8 mouse cellular contexts compared by ENCODE assay signal in genomic region chr5:137502667-137503110, GRCm38 (mm10). TPM values are rescaled to one million over a fixed set of nuclear protein-coding genes. Genes with fewer than 3 reads are reported as not detected.
DNase-seq lines count a peak whose midpoint lies in the region; ATAC-seq and TF ChIP-seq lines count a peak whose summit lies in the region.

No protein-coding gene starts in this region.

- no peaks in the 10 kb centered on the region for H3K27me3 ChIP-seq in heart, adult 2 months (ENCODE audit: control insufficient read depth, insufficient read depth, low read length)
- no peaks in the 10 kb centered on the region for H3K27me3 ChIP-seq in embryonic facial prominence, embryonic 14.5 days (replicated peaks; ENCODE audit: control insufficient read depth, insufficient read depth, low read length)
- H3K27me3 ChIP-seq in stomach, embryonic 14.5 days (ENCODE audit: control insufficient read depth, insufficient read depth, low read length), result no peaks in the 10 kb centered on the region

- H3K4me2 ChIP-seq in embryonic facial prominence, embryonic 14.5 days (ENCODE audit: low read depth, low read length), result peak overlapping the region; percentile 73
- H3K4me2 ChIP-seq in stomach, embryonic 14.5 days (replicated peaks; ENCODE audit: low read depth, low read length), result peak overlapping the region; percentile 64

- peak; percentile 100; the same call in 1 of the 2 replicates for TF ChIP-seq CTCF in heart, adult 2 months (IDR thresholded peaks at IDR 0.05)

- peak overlapping the region; percentile 65 for H3K9ac ChIP-seq in heart, adult 2 months (ENCODE audit: low read depth, low read length)
- H3K9ac ChIP-seq in embryonic facial prominence, embryonic 14.5 days (ENCODE audit: low read depth, low read length), result peak overlapping the region; percentile 75
- peak overlapping the region; percentile 52 for H3K9ac ChIP-seq in stomach, embryonic 14.5 days (replicated peaks; ENCODE audit: low read depth, low read length)

- DNase-seq in heart, adult 2 months, result no peak
- no peak for DNase-seq in heart, adult 11 months
- DNase-seq in ZHBTc4 (ENCODE audit: low read depth, low spot score), result peak; percentile 96
- peak; percentile 96 for DNase-seq in embryonic facial prominence, embryonic 14.5 days (ENCODE audit: low spot score)
- DNase-seq in heart, postnatal 10 days, result peak; percentile 92
- DNase-seq in left cerebral cortex, postnatal 25 days (ENCODE audit: low spot score in 2 of 2), result peak; percentile 69 to 76

- 0 out of 2 replicates have a peak, but pooled peaks have one; percentile 59 for TF ChIP-seq EP300 in heart, adult 2 months (IDR thresholded peaks at IDR 0.05; ENCODE audit: insufficient read depth, low read depth, low read length)

- no peaks in the 10 kb centered on the region for H3K9me3 ChIP-seq in embryonic facial prominence, embryonic 14.5 days (ENCODE audit: control insufficient read depth, low read length)
- no peaks in the 10 kb centered on the region for H3K9me3 ChIP-seq in stomach, embryonic 14.5 days (ENCODE audit: control insufficient read depth, low read depth, low read length)

- peak; percentile 55 for TF ChIP-seq POLR2A in heart, adult 2 months (IDR thresholded peaks at IDR 0.05; ENCODE audit: insufficient read depth, low read depth, low read length)

- H3K4me3 ChIP-seq in heart, adult 2 months, result peak overlapping the region; percentile 74
- H3K4me3 ChIP-seq in embryonic facial prominence, embryonic 14.5 days (ENCODE audit: low read depth, low read length), result peak overlapping the region; percentile 58
- H3K4me3 ChIP-seq in stomach, embryonic 14.5 days (ENCODE audit: low read depth, low read length), result peak overlapping the region; percentile 63

- peaks cover 2% of the 10 kb centered on the region; the same call in 1 of the 2 replicates for H3K36me3 ChIP-seq in heart, adult 2 months (ENCODE audit: control insufficient read depth, insufficient read depth, low read length)
- H3K36me3 ChIP-seq in embryonic facial prominence, embryonic 14.5 days (ENCODE audit: control insufficient read depth, insufficient read depth, low read length), result no peaks in the 10 kb centered on the region
- H3K36me3 ChIP-seq in stomach, embryonic 14.5 days (ENCODE audit: control insufficient read depth, insufficient read depth, low read length), result peaks cover 2% of the 10 kb centered on the region; the same call in 1 of the 2 replicates

- H3K27ac ChIP-seq in heart, adult 2 months, result peak overlapping the region; percentile 85
- H3K27ac ChIP-seq in embryonic facial prominence, embryonic 14.5 days (replicated peaks; ENCODE audit: low read depth, low read length), result peak overlapping the region; percentile 97
- H3K27ac ChIP-seq in stomach, embryonic 14.5 days (ENCODE audit: low read length), result peak overlapping the region; percentile 86

- 0% methylated on average over 29 of the region's 30 CpGs for WGBS in heart, adult 2 months
- under 1% methylated on average over 23 of the region's 30 CpGs for WGBS in embryonic facial prominence, embryonic 14.5 days
- under 1% methylated on average over 28 of the region's 30 CpGs for WGBS in stomach, embryonic 14.5 days

- ATAC-seq in embryonic facial prominence, embryonic 14.5 days (ENCODE audit: low read depth), result peak; percentile 86
- peak; percentile 87 for ATAC-seq in megakaryocyte-erythroid progenitor cell, adult 5-6 weeks (replicated peaks; ENCODE audit: low FRiP score, low TSS enrichment, poor library complexity, severe bottlenecking)
- ATAC-seq in stomach, embryonic 14.5 days (ENCODE audit: insufficient number of reproducible peaks, insufficient read depth, low FRiP score, low read depth), result peak; percentile 86

- intact Hi-C loops in heart, adult 2 months (cut with DNase I), result loop anchor here (1.0 to 10.0 kb wide), 5 partner anchors 28 to 652 kb away; partner anchors contain the start of genes Mepce, Zcwpw1 and Zfp113
- intact Hi-C loops in heart, postnatal 10 days (cut with DNase I), result loop anchor here (5.0 kb wide), 2 partner anchors 170 to 210 kb away; partner anchors contain the start of genes Slc12a9 and Ufsp1
- intact Hi-C loops in left cerebral cortex, postnatal 25 days (cut with DNase I), result loop anchor here (1.0 kb wide), 1 partner anchor 169 kb away; the partner anchor contains the start of gene Slc12a9

- no peaks in the 10 kb centered on the region for H3K79me2 ChIP-seq in heart, adult 2 months (replicated peaks; ENCODE audit: control insufficient read depth, insufficient read depth, low read length)

- H3K4me1 ChIP-seq in heart, adult 2 months (ENCODE audit: control insufficient read depth, insufficient read depth, low read length), result peaks cover 4% of the 10 kb centered on the region
- H3K4me1 ChIP-seq in embryonic facial prominence, embryonic 14.5 days (ENCODE audit: control insufficient read depth, insufficient read depth, low read length), result peaks cover 7% of the 10 kb centered on the region
- H3K4me1 ChIP-seq in stomach, embryonic 14.5 days (ENCODE audit: control insufficient read depth, insufficient read depth, low read length), result peaks cover 9% of the 10 kb centered on the region; the same call in 1 of the 2 replicates

RNA-seq across cellular contexts. Expression of gene Pop7, which starts 0.4 kb away (rescaled TPM):
- total RNA-seq in heart, adult 2 months (2021), result 10 to 100 TPM; 13.4 to 13.9 TPM
- polyA plus RNA-seq in heart, adult 2 months (2012; rRNA removed), result 22.7 and 25.6 TPM in 2 replicates
- polyA plus RNA-seq in embryonic facial prominence, embryonic 14.5 days (2014; fragmentation: Nextera tagmentation; extraction: Ambion mirVana), result 49.8 and 52.0 TPM in 2 replicates
- total RNA-seq in heart, postnatal 10 days (2021), result 10 to 100 TPM; 16.6 to 19.2 TPM
- total RNA-seq in left cerebral cortex, postnatal 25 days (2021), result 10 to 100 TPM; 30.2 to 37.0 TPM
- total RNA-seq in megakaryocyte-erythroid progenitor cell, adult 5-6 weeks (2014; fragmentation: Nextera tagmentation), result 51.2 and 51.5 TPM in 2 replicates
- 26.6 and 34.2 TPM in 2 replicates for total RNA-seq in megakaryocyte-erythroid progenitor cell, adult 5-6 weeks (2017)
- polyA plus RNA-seq in stomach, embryonic 14.5 days (2014; fragmentation: Nextera tagmentation; extraction: Ambion mirVana), result 51.7 and 56.2 TPM in 2 replicates

RNA-seq across cellular contexts. Expression of gene Gigyf1, which starts 15.7 kb away (rescaled TPM):
- 10 to 100 TPM; 24.4 to 29.1 TPM for total RNA-seq in heart, adult 2 months (2021)
- polyA plus RNA-seq in heart, adult 2 months (2012; rRNA removed), result 19.6 and 21.0 TPM in 2 replicates
- 8.9 and 9.4 TPM in 2 replicates for polyA plus RNA-seq in embryonic facial prominence, embryonic 14.5 days (2014; fragmentation: Nextera tagmentation; extraction: Ambion mirVana)
- 10 to 100 TPM; 29.6 to 33.8 TPM for total RNA-seq in heart, postnatal 10 days (2021)
- total RNA-seq in left cerebral cortex, postnatal 25 days (2021), result 10 to 100 TPM; 39.9 to 48.6 TPM
- 19.8 and 39.2 TPM in 2 replicates for total RNA-seq in megakaryocyte-erythroid progenitor cell, adult 5-6 weeks (2014; fragmentation: Nextera tagmentation)
- 7.9 and 10.8 TPM in 2 replicates for total RNA-seq in megakaryocyte-erythroid progenitor cell, adult 5-6 weeks (2017)
- 16.0 and 16.3 TPM in 2 replicates for polyA plus RNA-seq in stomach, embryonic 14.5 days (2014; fragmentation: Nextera tagmentation; extraction: Ambion mirVana)

RNA-seq across cellular contexts. Expression of gene Zan, which starts 25.8 kb away (rescaled TPM):
- not detected for total RNA-seq in heart, adult 2 months (2021)
- under 0.01 and 0.02 TPM in 2 replicates for polyA plus RNA-seq in heart, adult 2 months (2012; rRNA removed)
- 0.21 and 0.26 TPM in 2 replicates for polyA plus RNA-seq in embryonic facial prominence, embryonic 14.5 days (2014; fragmentation: Nextera tagmentation; extraction: Ambion mirVana)
- under 1 TPM in 1 of 2 experiments, not detected in 1; 0.10 TPM for total RNA-seq in heart, postnatal 10 days (2021)
- total RNA-seq in left cerebral cortex, postnatal 25 days (2021), result under 1 TPM; 0.16 to 0.32 TPM
- 0.02 and 0.92 TPM in 2 replicates for total RNA-seq in megakaryocyte-erythroid progenitor cell, adult 5-6 weeks (2014; fragmentation: Nextera tagmentation)
- 0.05 and 0.11 TPM in 2 replicates for total RNA-seq in megakaryocyte-erythroid progenitor cell, adult 5-6 weeks (2017)
- 1.1 and 1.5 TPM in 2 replicates for polyA plus RNA-seq in stomach, embryonic 14.5 days (2014; fragmentation: Nextera tagmentation; extraction: Ambion mirVana)

RNA-seq across cellular contexts. Expression of gene Epo, which starts 30.4 kb away (rescaled TPM):
- total RNA-seq in heart, adult 2 months (2021), result not detected
- polyA plus RNA-seq in heart, adult 2 months (2012; rRNA removed), result not detected in 2 replicates
- polyA plus RNA-seq in embryonic facial prominence, embryonic 14.5 days (2014; fragmentation: Nextera tagmentation; extraction: Ambion mirVana), result 0.30 TPM in 1 of 2 replicates, not detected in the other
- total RNA-seq in heart, postnatal 10 days (2021), result not detected
- not detected for total RNA-seq in left cerebral cortex, postnatal 25 days (2021)
- not detected in 2 replicates for total RNA-seq in megakaryocyte-erythroid progenitor cell, adult 5-6 weeks (2014; fragmentation: Nextera tagmentation)
- total RNA-seq in megakaryocyte-erythroid progenitor cell, adult 5-6 weeks (2017), result not detected in 2 replicates
- polyA plus RNA-seq in stomach, embryonic 14.5 days (2014; fragmentation: Nextera tagmentation; extraction: Ambion mirVana), result 0.38 TPM in 1 of 2 replicates, not detected in the other

RNA-seq across cellular contexts. Expression of gene Gnb2, which starts 30.6 kb away (rescaled TPM):
- 100 to 1,000 TPM; 222 to 249 TPM for total RNA-seq in heart, adult 2 months (2021)
- 395 and 448 TPM in 2 replicates for polyA plus RNA-seq in heart, adult 2 months (2012; rRNA removed)
- polyA plus RNA-seq in embryonic facial prominence, embryonic 14.5 days (2014; fragmentation: Nextera tagmentation; extraction: Ambion mirVana), result 430 and 472 TPM in 2 replicates
- total RNA-seq in heart, postnatal 10 days (2021), result 100 to 1,000 TPM; 481 to 484 TPM
- total RNA-seq in left cerebral cortex, postnatal 25 days (2021), result 100 to 1,000 TPM; 662 to 684 TPM
- 367 and 396 TPM in 2 replicates for total RNA-seq in megakaryocyte-erythroid progenitor cell, adult 5-6 weeks (2014; fragmentation: Nextera tagmentation)
- 155 and 173 TPM in 2 replicates for total RNA-seq in megakaryocyte-erythroid progenitor cell, adult 5-6 weeks (2017)
- polyA plus RNA-seq in stomach, embryonic 14.5 days (2014; fragmentation: Nextera tagmentation; extraction: Ambion mirVana), result 404 and 443 TPM in 2 replicates

Comparison
In these comparisons a context has a peak if more than half of its experiments do, and no peak if none do; other contexts are left out.
1. DNase-seq: peak in ZHBTc4 (single experiment), embryonic facial prominence, embryonic 14.5 days (single experiment), heart, postnatal 10 days (2 of 2) and left cerebral cortex, postnatal 25 days (2 of 2); none in heart, adult 2 months (0 of 2) and heart, adult 11 months (single experiment).
2. Peak in every context shown above with its lines, with median percentiles within 50 percentile points of each other: H3K27ac ChIP-seq, H3K4me3 ChIP-seq, H3K9ac ChIP-seq and ATAC-seq.